Mouse (Mus musculus) lung, adult 18-20 months (tissue): ENCODE measurements at regions not wholly inside any gene's neighbourhood (a gene's known extent, or its start where the extent isn't known, plus 50 kb on each side); places are given as distances from the start of the nearest gene placed in this dataset.

Experiments used
- DNase-seq, 2 experiments: peaks; one replicate each; pipeline ENCODE4 v3.0.0; 2022; ENCODE audit warnings: mixed read lengths in 2 of 2

DNA sequence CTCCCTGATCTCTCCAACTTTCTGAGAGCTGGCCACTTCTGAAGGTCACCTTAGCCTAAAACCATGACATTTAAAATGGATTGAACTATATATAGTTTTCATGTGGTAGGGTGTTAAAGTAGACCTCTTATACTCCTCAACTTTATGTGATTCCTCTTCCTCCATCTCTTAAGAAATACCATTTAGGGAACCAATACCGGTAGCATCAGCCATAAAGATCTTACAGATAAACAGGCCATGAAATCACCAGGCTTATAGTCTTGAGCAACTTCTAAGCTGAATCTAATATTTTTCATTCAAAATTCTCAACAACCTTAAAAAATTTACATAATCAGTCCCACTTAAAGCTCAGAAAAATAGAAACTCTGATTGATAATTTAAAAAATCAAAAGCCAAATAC lies 56.2 kb downstream of the Rpl36a-ps1 start:
- DNase-seq: no peak

DNA sequence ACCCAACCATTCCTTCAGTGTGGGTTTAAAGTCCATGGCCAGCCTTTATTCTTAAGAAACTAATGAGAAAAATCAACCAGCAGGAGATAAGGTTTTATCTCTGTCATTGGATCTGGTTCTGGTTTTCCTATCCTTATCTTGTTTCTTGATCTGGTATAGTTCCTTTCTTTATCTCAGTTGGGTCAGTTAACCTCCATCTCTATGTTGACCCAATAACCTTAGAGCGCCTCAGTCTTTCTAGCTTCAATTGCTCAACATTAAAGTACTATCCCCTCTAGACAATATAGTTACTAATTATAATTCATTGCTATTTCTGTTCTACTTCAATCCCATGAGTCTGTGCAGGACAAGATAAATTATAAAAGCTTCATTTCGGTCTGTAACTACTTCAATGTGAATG lies 56.7 kb downstream of the Rpl36a-ps1 start:
- no peak for DNase-seq

DNA sequence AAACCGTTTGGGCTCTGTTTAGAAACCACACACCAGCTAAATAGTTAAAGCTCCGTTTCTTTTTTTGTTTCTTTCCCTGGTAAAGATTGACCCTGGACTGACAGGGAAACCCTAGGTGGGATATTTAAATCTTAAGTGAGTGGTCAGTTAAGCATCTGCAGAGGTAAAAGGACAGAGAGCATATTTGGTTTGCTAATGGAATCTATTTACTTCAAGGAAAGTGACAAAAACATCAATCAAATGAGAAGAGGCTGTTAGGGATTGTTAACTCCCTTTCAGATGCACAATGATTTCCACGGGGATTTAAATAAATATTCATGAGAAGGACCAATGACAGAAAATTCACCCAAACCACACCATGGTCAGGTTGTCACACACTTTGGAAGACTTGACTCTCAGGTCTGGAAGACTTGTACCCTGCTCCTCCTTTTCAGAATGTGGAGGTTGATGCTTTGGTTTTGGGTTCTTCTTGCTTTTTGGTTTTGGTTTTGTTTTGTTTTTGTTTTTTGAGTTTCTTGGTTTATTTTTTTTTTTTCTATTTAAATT lies 60.7 kb downstream of the Rpl36a-ps1 start:
- DNase-seq: no peak

GRCm38 (mm10) chr14:98929276-98929675 lies 64.8 kb downstream of the Rpl36a-ps1 start:
- DNase-seq: peak; percentile 8 to 18

GRCm38 (mm10) chr14:98908234-98908633 lies 85.9 kb downstream of the Rpl36a-ps1 start:
- no peak for DNase-seq

- no peak for DNase-seq
Measured at GRCm38 (mm10) chr14:98898876-98899275, 95.2 kb downstream of the Rpl36a-ps1 start.

DNA sequence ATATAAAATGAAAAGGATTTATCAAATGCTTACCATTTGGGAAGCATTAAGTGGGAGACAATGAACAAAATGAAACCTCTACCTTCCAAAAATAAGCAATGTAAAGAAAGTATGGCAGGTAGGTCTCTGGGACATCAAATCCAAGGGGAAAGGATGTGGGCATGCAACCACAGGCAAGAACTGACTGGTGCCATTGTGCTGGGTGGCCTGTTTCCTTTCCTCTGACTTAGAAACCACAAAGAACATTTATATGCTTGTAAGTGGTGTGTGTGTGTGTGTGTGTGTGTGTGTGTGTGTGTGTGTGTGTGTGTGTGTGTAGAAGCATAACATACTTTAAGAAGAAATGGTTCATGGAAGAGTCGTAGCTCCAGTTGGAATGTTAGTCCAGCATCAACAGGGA lies 96.7 kb downstream of the Rpl36a-ps1 start:
- no peak for DNase-seq

- no peak for DNase-seq
Measured at GRCm38 (mm10) chr14:98895933-98896332, 98.2 kb downstream of the Rpl36a-ps1 start.

- DNase-seq: no peak
Measured at GRCm38 (mm10) chr14:98892670-98893069, 101.4 kb downstream of the Rpl36a-ps1 start.

DNA sequence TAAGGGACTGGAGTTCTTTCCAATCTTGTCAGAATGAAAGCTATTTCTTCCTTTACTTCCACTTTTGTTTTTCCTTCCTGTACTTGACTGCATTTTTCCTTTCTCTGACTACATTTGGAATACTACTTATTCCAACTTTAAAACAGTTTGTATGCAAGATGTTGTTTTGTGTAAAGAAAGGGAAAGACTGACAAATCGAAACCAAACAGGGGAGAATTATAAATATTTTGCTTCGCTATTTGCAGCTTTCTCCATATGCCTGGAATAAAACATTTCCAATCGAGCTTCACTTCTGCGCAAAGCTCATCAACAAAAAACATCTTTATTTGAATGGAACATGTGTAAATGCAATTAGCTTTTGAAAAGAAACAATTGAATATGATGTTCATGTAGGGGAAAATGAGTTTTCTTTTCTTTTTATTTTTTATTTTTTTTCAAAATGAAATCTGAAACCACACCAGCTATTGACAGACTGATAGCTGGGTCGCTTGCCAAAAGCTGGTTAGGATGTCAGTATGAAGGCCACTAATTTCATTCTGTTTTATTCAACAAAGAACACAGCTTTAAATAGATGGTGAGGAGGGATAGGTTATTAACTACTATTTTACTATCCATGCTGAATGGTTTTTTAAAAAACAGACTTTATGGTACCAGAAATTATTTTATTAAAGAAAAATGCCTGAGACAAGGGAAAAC lies 102.7 kb downstream of the Rpl36a-ps1 start:
- DNase-seq: no peak

DNA sequence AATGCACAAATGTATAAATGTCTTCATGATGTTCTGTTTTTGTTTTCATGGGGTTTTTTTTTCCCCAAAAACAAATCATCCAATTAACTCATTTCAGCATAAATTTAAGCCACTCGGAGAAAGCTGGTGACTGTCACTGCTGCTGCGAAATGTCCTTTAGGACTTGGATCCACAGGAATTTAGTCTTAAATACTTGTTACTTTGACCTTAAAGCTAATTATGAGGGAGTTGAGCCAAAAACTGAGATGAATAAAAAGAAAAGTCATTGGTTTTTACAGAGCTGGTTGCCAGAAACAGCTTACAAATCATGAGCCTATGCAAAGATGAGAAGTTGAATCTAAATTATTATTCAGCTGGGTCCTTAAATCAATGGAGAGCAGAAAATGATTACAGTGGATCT lies 106.5 kb downstream of the Rpl36a-ps1 start:
- DNase-seq: no peak

GRCm38 (mm10) chr14:98886982-98887381 lies 107.1 kb downstream of the Rpl36a-ps1 start:
- no peak for DNase-seq

- DNase-seq: no peak
Measured at GRCm38 (mm10) chr14:98882586-98882985, 111.5 kb downstream of the Rpl36a-ps1 start.

- DNase-seq: no peak
Measured at GRCm38 (mm10) chr14:98877956-98878355, 116.2 kb downstream of the Rpl36a-ps1 start.

GRCm38 (mm10) chr14:98873446-98873845 lies 120.7 kb downstream of the Rpl36a-ps1 start:
- DNase-seq: no peak

GRCm38 (mm10) chr14:98869888-98870287 lies 124.2 kb downstream of the Rpl36a-ps1 start:
- no peak for DNase-seq

- DNase-seq: no peak
Measured at GRCm38 (mm10) chr14:98866880-98867279, 127.2 kb downstream of the Rpl36a-ps1 start.

GRCm38 (mm10) chr14:98864001-98864400 lies 130.1 kb downstream of the Rpl36a-ps1 start:
- no peak for DNase-seq

DNA sequence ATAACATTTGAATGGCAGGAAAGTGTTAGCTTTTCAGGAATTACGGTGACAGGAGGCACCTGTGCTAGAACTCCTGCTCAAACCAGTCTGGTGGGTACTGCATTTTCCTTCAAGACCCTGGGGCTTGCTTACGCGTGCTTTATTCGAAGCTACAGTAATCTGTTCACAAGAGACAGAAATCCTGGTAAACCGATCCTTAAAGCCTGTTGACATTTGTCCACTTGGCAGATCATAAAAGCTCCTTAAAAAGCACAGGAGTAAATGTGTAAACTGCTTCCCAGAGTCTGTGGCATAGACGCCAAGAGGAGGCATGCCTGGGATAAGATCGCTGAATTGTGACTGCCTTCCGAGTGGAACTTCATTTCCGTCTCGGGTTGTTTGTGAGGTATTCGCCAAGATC lies 130.5 kb downstream of the Rpl36a-ps1 start:
- no peak for DNase-seq

DNA sequence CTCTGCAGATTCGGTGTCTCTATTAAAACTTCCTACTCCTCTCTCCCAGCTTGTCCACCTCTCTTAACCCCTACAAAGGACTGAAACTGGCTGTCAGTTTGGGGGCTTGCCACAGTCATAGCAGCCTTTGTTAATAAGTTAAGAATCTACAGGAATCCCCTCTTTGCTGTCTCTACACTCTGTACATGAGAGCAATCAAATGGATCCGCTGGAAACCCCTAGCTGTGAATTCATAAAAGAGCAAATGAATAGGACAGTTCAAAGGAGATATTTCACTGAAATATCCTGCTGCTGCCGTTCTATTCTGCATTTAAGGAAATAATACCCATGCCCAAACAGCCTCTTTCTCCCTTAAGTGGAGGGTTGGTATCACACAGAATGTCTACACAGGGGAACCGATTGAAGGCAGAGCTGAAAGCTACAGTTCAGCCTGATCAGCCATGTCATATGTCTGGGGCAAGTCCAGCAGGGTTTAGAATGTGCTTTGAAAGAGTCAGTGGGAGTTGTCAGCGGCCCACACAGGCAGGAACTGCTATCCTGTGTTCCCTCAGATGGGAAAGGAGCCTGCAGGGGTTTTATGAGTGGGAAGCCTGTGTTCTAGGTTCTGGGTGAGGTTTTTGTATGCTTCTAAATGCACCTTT lies 131.9 kb downstream of the Rpl36a-ps1 start:
- DNase-seq: no peak

DNA sequence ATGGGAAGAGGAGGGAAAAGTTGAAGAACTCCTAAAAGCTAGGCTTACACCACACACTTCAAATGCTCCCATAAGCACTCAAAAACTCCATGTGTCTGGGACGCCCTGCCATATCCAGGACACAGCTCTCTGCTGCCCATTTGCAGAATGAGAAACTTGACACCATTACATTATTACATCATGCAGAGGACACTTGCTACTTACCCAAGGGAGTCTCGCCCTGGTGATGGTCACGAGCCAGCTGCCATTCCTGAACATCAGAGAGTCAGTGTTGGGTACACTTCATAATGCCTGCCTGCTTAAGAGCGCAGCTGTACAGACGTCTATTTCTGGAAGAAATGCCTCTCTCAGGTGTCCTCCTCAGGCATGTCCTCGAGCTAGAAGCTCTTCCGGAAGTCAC lies 135.3 kb downstream of the Rpl36a-ps1 start:
- no peak for DNase-seq

- DNase-seq: no peak
Measured at GRCm38 (mm10) chr14:98848500-98848899, 145.6 kb downstream of the Rpl36a-ps1 start.

- no peak for DNase-seq
Measured at GRCm38 (mm10) chr14:98844221-98844620, 149.9 kb downstream of the Rpl36a-ps1 start.

DNA sequence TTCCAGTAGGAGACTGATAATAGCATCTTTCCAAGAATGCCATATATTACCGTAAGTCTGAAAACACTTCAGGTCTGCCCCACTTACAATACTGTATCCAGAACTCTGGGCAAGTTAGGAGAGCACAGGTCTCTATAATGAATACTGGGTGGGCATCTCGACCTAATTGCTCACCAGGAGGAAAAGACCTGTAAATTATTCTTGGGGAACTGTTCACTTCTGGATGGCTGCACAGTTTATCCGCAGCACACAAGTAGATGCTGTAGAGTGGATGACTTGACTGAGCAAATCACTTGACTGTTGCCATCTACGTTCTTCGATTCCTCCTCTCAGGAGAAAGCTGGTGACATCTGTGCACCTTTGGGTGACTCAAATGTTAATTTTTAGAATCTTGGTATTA lies 159.8 kb downstream of the Rpl36a-ps1 start:
- no peak for DNase-seq
